Mouse (Mus musculus): ENCODE measurements at regions not wholly inside any gene's neighbourhood (a gene's known extent, or its start where the extent isn't known, plus 50 kb on each side); places are given as distances from the start of the nearest gene placed in this dataset.
"Not testable (repeated sequence)": the region's sequence is repeated elsewhere in the genome, so short reads cannot be mapped to it uniquely, and the experiment has no call there.

DNA sequence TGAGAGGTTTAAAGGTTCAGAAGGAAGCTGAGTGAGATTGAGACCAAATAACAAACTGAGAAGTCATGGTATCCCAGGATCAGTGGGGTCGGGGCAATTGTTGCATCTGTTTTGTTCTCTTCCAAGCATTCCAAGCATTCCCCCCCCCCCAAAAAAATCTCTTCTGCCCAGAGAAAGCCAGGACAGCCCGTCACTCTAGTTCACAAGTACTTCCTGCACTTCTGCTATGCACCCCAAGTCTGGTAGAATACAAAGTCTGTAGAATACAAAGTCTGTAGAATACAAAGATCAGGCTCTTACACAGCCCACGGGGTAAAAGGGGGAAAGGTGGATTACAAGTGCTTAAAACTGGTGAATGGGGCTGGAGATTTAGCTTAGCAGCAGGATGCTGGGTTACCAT, 99.5 kb upstream of the Rad23b start:
- Histone ChIP-seq H3K9me3 (no peaks in the 10 kb centered on the region), H3K4me1 (no peaks in the 10 kb centered on the region)
- 55% methylated on average over 3 of the region's 3 CpGs for WGBS

DNA sequence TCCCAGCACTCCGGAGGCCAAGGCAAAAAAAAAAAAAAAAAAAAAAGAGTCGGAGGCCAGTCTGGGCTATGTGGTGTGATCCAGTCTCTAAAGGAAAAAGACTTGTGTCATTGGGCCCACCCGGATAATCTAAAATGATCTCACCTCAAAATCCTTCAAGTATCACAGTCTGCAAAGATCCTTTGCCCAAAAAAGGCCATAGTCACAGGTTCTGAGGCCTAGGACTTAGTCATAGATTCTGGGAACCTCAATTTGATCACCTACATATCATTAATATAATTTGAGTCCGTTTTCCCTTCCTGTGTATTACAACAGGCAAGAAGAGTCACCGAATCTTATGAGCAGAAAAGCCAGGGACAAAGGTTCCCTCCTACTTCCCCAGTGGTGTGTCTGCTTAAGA, 98.3 kb upstream of the Rad23b start:
- H3K4me2 ChIP-seq (replicated peaks) = no peak overlapping the region
- H3K9ac ChIP-seq = no peak overlapping the region
- 92% methylated on average over 5 of the region's 5 CpGs for WGBS
- no peaks in the 10 kb centered on the region for H3K27me3 ChIP-seq (replicated peaks)
- no peak overlapping the region for H3K27ac ChIP-seq
- no peaks in the 10 kb centered on the region for H3K9me3 ChIP-seq
- H3K4me1 ChIP-seq = no peaks in the 10 kb centered on the region
- H3K36me3 ChIP-seq = no peaks in the 10 kb centered on the region
- no peak for ATAC-seq (ENCODE audit: low FRiP score, low read depth)
- no peak overlapping the region for H3K4me3 ChIP-seq

More for the DNA sequence above, 99.5 kb upstream of the Rad23b start:
- H3K36me3 ChIP-seq = no peaks in the 10 kb centered on the region
- H3K27ac ChIP-seq = no peak overlapping the region
- no peak overlapping the region for H3K9ac ChIP-seq
- H3K27me3 ChIP-seq (replicated peaks) = no peaks in the 10 kb centered on the region
- H3K4me3 ChIP-seq = no peak overlapping the region
- no peak for ATAC-seq (ENCODE audit: low FRiP score, low read depth)
- H3K4me2 ChIP-seq (replicated peaks) = no peak overlapping the region

- Histone ChIP-seq H3K4me2 (replicated peaks) (no peak overlapping the region), H3K9me3 (no peaks in the 10 kb centered on the region), H3K4me1 (no peaks in the 10 kb centered on the region), H3K27ac (no peak overlapping the region), H3K27me3 (replicated peaks) (no peaks in the 10 kb centered on the region), H3K4me3 (no peak overlapping the region), H3K9ac (no peak overlapping the region), H3K36me3 (no peaks in the 10 kb centered on the region)
- no peak for ATAC-seq (ENCODE audit: low FRiP score, low read depth)
- WGBS = 87% methylated on average over 8 of the region's 8 CpGs
These were observed 96.1 kb upstream of the Rad23b start for GRCm38 (mm10) chr4:55253769-55254168.

DNA sequence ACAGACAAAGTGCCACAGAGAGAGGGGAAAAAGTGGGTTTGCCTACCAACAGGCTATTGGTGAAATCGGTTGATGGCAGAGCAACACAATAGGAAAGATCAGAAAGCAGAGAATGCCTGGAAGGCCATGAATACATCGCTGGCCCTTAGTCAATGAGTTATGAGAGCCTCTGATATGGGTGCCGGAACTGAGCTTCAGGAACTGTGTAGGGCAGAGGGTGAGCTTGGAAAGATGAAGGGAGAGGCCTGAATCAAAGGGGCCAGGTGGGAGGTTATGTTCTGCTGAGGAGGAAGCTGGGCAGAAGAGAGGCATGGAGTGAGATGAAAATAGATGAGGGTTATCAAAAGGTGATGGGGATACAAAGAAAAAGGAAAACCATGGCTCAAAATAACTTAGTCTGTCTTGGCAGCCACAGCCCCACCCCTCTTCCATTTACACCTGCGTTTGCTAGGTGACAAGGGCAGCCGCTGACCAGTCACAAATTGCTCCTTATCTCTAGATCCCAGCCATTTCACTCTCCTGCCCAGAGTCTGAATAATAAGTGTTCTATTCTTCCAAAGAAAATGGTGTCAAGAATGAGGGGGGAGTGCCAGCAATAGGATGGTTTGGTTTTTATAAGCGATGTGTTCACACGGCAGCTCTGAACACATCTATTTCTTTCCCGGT, 77.7 kb upstream of the Rad23b start:
- ATAC-seq (ENCODE audit: low FRiP score, low read depth) = no peak
- H3K9ac ChIP-seq = no peak overlapping the region
- WGBS = 82% methylated on average over 8 of the region's 8 CpGs

DNA sequence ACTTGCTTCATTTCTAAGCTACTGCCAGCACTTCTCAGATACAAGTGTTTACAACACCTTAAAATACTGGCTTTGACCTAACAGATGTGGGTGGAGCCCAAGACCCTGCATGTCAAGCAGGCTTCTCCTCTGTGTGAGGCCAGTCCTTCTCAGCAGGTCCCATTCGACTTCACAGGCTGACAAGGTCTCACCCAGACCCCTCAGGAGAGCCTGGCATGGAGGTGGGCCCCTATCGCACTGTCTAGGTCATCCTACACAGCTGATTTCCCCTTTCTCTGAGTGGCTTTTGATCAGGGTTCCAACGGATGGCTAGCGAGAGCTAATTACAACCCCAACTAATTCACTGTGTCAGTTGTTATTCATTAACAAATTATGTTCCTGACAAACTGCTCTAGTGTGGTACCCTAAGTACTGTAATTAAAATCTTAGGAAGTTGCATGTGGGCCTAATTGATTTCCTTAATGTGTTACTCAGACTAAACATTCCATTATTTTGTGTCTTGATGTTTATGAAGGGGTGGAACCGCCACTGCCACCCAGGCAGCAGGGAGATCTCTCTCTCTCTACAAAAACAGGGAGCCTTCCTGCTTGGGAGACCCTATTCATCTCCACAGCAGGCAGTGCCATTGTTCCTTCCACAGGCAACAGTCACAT, 73.4 kb upstream of the Rad23b start:
- ATAC-seq (ENCODE audit: low FRiP score, low read depth) = no peak
- 8% methylated on average over 5 of the region's 5 CpGs for WGBS
- H3K4me1 ChIP-seq = no peaks in the 10 kb centered on the region
- no peaks in the 10 kb centered on the region for H3K27me3 ChIP-seq (replicated peaks)
- H3K36me3 ChIP-seq = no peaks in the 10 kb centered on the region
- no peaks in the 10 kb centered on the region for H3K9me3 ChIP-seq
- no peak overlapping the region for H3K4me2 ChIP-seq (replicated peaks)
- no peak overlapping the region for H3K4me3 ChIP-seq
- no peak overlapping the region for H3K9ac ChIP-seq
- H3K27ac ChIP-seq = no peak overlapping the region

More for the DNA sequence above, 77.7 kb upstream of the Rad23b start:
- Histone ChIP-seq H3K9me3 (no peaks in the 10 kb centered on the region), H3K36me3 (no peaks in the 10 kb centered on the region), H3K4me1 (no peaks in the 10 kb centered on the region), H3K4me3 (no peak overlapping the region), H3K27ac (no peak overlapping the region), H3K27me3 (replicated peaks) (no peaks in the 10 kb centered on the region), H3K4me2 (replicated peaks) (no peak overlapping the region)

GRCm38 (mm10) chr4:55279351-55279750, 70.5 kb upstream of the Rad23b start:
- not testable (repeated sequence) for ATAC-seq (ENCODE audit: low FRiP score, low read depth); H3K4me3 ChIP-seq; H3K27me3 ChIP-seq (replicated peaks); H3K9ac ChIP-seq; H3K4me2 ChIP-seq (replicated peaks); H3K27ac ChIP-seq; H3K9me3 ChIP-seq; H3K4me1 ChIP-seq; H3K36me3 ChIP-seq
- 90% methylated on average over 8 of the region's 8 CpGs for WGBS

DNA sequence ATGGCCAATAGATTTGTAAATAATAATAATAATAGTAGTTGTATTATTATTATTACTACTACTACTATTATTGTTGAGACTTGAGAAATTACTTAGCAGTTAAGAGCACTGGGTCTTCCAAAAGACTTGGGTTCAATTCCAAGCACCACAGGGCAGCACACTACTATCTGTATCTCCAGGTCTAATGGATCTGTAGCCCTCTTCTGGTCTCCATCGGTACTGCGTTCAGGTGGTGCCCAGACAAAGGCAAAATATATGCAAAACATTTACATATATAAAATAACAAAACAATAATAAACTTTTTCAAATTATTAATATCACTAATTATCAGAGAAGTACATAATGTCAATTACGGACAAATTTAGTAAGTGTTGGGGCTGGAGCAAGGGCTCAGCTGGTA, 69.1 kb upstream of the Rad23b start:
- 85% methylated on average over 3 of the region's 3 CpGs for WGBS
- Histone ChIP-seq H3K27me3 (replicated peaks) (no peaks in the 10 kb centered on the region), H3K4me3 (no peak overlapping the region), H3K9me3 (no peaks in the 10 kb centered on the region), H3K4me2 (replicated peaks) (no peak overlapping the region), H3K9ac (no peak overlapping the region), H3K36me3 (no peaks in the 10 kb centered on the region), H3K27ac (no peak overlapping the region), H3K4me1 (no peaks in the 10 kb centered on the region)
- no peak for ATAC-seq (ENCODE audit: low FRiP score, low read depth)

DNA sequence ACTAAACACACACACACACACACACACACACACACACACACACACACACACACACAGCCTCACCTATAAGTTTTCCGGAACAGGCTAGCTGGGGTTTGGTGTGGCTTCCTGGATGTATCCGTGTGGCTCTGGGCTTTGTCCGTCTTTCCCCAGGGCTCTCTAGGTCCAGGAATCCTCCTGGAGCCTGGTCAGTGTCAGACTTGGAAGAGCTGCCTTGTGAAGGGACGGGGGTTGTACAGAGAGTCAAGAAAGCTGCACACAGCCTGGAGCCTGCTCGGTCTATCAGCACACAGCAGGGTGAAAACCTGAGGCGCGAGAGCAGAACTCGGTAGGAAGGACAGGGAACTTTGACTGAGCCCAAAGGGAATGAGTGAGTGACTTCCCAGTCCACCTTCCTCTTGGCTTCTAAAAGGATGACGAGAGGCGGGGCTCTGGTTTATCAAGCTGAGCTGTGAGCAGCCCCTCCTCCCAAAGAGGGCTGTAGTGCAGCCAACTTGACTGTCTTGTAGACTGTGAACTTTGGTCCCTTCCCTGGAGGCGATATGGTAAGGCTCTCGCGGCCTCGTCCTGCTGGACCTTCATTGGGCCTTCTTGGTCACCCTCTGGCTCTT, 68.3 kb upstream of the Rad23b start:
- no peaks in the 10 kb centered on the region for H3K27me3 ChIP-seq (replicated peaks)
- ATAC-seq (ENCODE audit: low FRiP score, low read depth) = no peak
- no peaks in the 10 kb centered on the region for H3K4me1 ChIP-seq
- H3K27ac ChIP-seq = no peak overlapping the region
- no peaks in the 10 kb centered on the region for H3K9me3 ChIP-seq
- H3K9ac ChIP-seq = no peak overlapping the region
- 77% methylated on average over 14 of the region's 14 CpGs for WGBS
- no peaks in the 10 kb centered on the region for H3K36me3 ChIP-seq
- H3K4me3 ChIP-seq = no peak overlapping the region
- H3K4me2 ChIP-seq (replicated peaks) = no peak overlapping the region

- H3K27me3 ChIP-seq (replicated peaks) = no peaks in the 10 kb centered on the region
- no peaks in the 10 kb centered on the region for H3K36me3 ChIP-seq
- WGBS = 90% methylated on average over 4 of the region's 4 CpGs
- H3K4me2 ChIP-seq (replicated peaks) = no peak overlapping the region
- no peak overlapping the region for H3K9ac ChIP-seq
- H3K4me1 ChIP-seq = no peaks in the 10 kb centered on the region
- H3K9me3 ChIP-seq = no peaks in the 10 kb centered on the region
- no peak overlapping the region for H3K27ac ChIP-seq
- no peak for ATAC-seq (ENCODE audit: low FRiP score, low read depth)
- no peak overlapping the region for H3K4me3 ChIP-seq
These were observed 67.4 kb upstream of the Rad23b start for GRCm38 (mm10) chr4:55282474-55282873.

DNA sequence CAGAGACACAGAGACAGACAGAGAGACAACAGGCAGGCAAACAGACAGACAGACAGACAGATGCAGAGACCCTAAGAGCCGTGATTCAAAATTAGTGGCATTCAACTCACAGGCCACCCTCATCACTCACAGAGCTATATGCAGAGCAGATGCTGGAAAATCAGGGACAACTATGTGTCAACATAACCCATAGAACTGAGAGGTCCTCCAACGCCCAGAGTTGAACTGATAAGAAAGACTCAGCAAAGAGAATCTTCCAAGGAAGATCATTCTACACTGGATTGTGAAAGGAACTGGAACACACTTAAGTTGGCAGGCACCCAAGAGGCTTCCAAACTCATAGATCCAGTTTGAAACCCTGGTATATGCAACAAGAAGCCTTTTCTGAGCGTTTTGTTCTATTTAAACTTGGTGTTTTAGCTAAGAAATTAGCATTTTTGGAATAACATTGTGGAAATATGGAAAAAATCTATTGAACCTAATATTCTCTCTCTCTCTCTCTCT, 65.1 kb upstream of the Rad23b start:
- H3K4me2 ChIP-seq (replicated peaks) = no peak overlapping the region
- ATAC-seq (ENCODE audit: low FRiP score, low read depth) = no peak
- H3K27ac ChIP-seq = no peak overlapping the region
- H3K36me3 ChIP-seq = no peaks in the 10 kb centered on the region
- 74% methylated on average over 3 of the region's 3 CpGs for WGBS
- no peak overlapping the region for H3K9ac ChIP-seq
- no peaks in the 10 kb centered on the region for H3K27me3 ChIP-seq (replicated peaks)
- no peaks in the 10 kb centered on the region for H3K9me3 ChIP-seq
- H3K4me1 ChIP-seq = no peaks in the 10 kb centered on the region
- no peak overlapping the region for H3K4me3 ChIP-seq

DNA sequence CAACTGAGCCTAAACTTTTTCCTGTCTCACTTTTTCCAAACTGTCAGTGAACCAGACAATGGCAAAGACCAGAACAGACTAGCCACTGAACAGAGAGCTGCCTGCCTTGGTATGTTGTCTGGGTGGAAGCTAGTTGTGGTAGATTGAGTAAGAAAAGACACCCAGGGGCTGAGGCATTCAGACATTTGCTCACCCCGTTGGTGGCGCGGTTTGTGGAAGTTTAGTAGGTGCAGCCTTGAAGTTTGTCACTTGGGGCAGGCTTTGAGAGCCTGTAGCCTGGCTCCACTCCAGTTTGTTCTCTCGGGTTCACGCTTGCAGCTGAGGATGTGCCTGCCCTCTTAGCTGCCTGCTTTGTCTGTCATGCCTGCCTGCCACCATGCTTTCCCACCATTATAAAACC, 64.2 kb upstream of the Rad23b start:
- no peaks in the 10 kb centered on the region for H3K27me3 ChIP-seq (replicated peaks)
- H3K4me2 ChIP-seq (replicated peaks) = no peak overlapping the region
- no peaks in the 10 kb centered on the region for H3K36me3 ChIP-seq
- H3K27ac ChIP-seq = no peak overlapping the region
- no peak overlapping the region for H3K9ac ChIP-seq
- H3K4me1 ChIP-seq = no peaks in the 10 kb centered on the region
- no peak overlapping the region for H3K4me3 ChIP-seq
- no peak for ATAC-seq (ENCODE audit: low FRiP score, low read depth)
- 47% methylated on average over 5 of the region's 5 CpGs for WGBS
- H3K9me3 ChIP-seq = no peaks in the 10 kb centered on the region

DNA sequence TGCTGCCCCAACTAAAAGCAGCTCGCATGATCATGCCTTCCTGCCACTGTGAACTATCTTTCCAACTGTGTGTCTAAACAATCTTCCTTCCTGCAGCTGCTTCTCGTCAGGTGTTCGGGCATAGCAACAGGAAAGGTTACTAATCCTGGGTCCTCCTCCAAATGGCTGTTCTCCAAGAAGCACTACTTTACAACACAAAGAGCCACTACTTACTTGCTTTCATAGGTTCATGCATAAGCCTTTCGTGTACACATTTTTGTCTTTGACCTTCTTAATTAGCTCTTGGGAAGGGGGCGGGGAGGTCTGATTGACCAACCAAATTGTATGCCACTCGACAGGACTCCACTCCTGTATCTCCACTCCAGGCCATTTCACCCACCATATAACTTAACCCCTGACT, 61.4 kb upstream of the Rad23b start:
- Histone ChIP-seq H3K27me3 (replicated peaks) (no peaks in the 10 kb centered on the region), H3K9ac (no peak overlapping the region), H3K36me3 (no peaks in the 10 kb centered on the region), H3K4me2 (replicated peaks) (no peak overlapping the region), H3K4me1 (peaks cover 9% of the 10 kb centered on the region), H3K9me3 (no peaks in the 10 kb centered on the region), H3K4me3 (no peak overlapping the region), H3K27ac (no peak overlapping the region)
- 86% methylated on average over 6 of the region's 6 CpGs for WGBS
- ATAC-seq (ENCODE audit: low FRiP score, low read depth) = no peak

Data from neural tube, embryonic 12.5 days (tissue).